Mouse (Mus musculus) small intestine, adult 2 months (tissue): Measurements from ENCODE around the gene Nxf1.

Source experiments
- CTCF ChIP-seq: fragments of 200-500 bp; IDR thresholded peaks from 2 replicates; pipeline ENCODE4 v1.5.1; 2012; ENCODE audit warnings: low read depth, mild to moderate bottlenecking, control low read depth, inconsistent platforms, low read length, moderate library complexity, mixed read lengths; ENCODE audit not compliant: insufficient replicate concordance, insufficient read length; ENCODE audit errors: extremely low read depth
- POLR2A ChIP-seq: fragments of 200-500 bp; IDR thresholded peaks from 2 replicates; pipeline ENCODE4 v1.6.1; 2012; ENCODE audit warnings: low read depth, mild to moderate bottlenecking, control low read depth, inconsistent platforms, low read length, moderate library complexity

DNA sequence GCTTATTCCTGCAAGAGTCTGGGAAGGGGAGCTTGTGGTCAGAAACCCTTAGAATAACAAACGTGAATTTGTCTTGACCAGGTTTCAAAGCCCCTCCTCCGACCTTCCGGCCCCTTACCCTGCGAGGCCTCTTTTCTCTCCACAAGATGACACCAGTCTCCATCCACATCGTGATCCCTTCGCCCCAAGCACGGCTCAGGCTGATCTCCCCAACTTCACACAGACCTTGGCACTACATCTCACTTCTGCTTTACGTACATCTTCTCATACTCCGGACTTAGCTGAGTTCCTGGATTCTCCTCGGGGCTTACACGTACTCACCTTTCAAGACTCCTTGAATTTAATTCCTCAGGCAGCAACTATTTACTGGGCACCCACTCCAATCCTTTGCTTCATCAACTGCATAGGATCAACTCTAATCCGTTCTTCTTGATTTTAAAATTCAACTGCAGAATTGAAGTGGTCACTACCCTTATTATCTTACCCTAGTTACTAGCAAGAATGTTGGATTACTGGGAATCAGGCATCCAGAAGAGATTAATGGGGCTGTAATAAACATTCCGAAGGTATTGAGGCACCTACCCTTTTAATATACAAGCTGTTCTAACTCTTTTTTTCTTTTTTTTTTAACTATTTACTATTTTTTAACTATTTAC is 42.7 kb upstream of the Nxf1 start:
- TF ChIP-seq CTCF, result no peak
- no peak for TF ChIP-seq POLR2A
